Mouse (Mus musculus): Measurements from ENCODE around the gene Foxp4. TPM values are rescaled to one million over a fixed set of nuclear protein-coding genes. Genes with fewer than 3 reads are reported as not detected.
A peak's percentile ranks its signal among the peaks of the same experiment; 100 is the strongest.

Gene Foxp4
- polyA plus RNA-seq, 1 experiment from 2014 or later: 9.5 TPM

GRCm38 (mm10) chr17:47948753-47949152 is 24.3 kb upstream of the Foxp4 start:
- ATAC-seq (replicated peaks; ENCODE audit: low FRiP score, low read depth) (no peak), DNase-seq (ENCODE audit: low spot score) (no peak)
- Histone ChIP-seq H3K27me3 (ENCODE audit: insufficient read depth, low read length) (no peaks in the 10 kb centered on the region), H3K9ac (ENCODE audit: low read depth, low read length) (no peak overlapping the region), H3K27ac (no peak overlapping the region), H3K4me3 (replicated peaks; ENCODE audit: low read depth, low read length) (no peak overlapping the region), H3K4me2 (ENCODE audit: low read length) (no peak overlapping the region), H3K4me1 (replicated peaks; ENCODE audit: insufficient read depth, low read length) (peaks cover 9% of the 10 kb centered on the region; the same call in 1 of the 2 replicates), H3K9me3 (replicated peaks; ENCODE audit: low read length) (no peaks in the 10 kb centered on the region), H3K36me3 (ENCODE audit: insufficient read depth, low read length) (no peaks in the 10 kb centered on the region)
- no peak for TF ChIP-seq CTCF (IDR thresholded peaks at IDR 0.05; ENCODE audit: low read depth)
- WGBS: 72% methylated on average over 5 of the region's 5 CpGs

- ATAC-seq (replicated peaks; ENCODE audit: low FRiP score, low read depth) (0 out of 2 replicates have a peak, but pooled peaks have one; percentile 54), DNase-seq (ENCODE audit: low spot score) (peak; percentile 51)
- Histone ChIP-seq H3K4me3 (replicated peaks; ENCODE audit: low read depth, low read length) (no peak overlapping the region), H3K27me3 (ENCODE audit: insufficient read depth, low read length) (no peaks in the 10 kb centered on the region), H3K9ac (ENCODE audit: low read depth, low read length) (no peak overlapping the region), H3K36me3 (ENCODE audit: insufficient read depth, low read length) (no peaks in the 10 kb centered on the region), H3K9me3 (replicated peaks; ENCODE audit: low read length) (no peaks in the 10 kb centered on the region), H3K4me2 (ENCODE audit: low read length) (no peak overlapping the region; the same call in 1 of the 2 replicates), H3K27ac (no peak overlapping the region), H3K4me1 (replicated peaks; ENCODE audit: insufficient read depth, low read length) (no peaks in the 10 kb centered on the region)
- 4% methylated on average over 14 of the region's 14 CpGs for WGBS
- no peak for TF ChIP-seq CTCF (IDR thresholded peaks at IDR 0.05; ENCODE audit: low read depth)
Measured at GRCm38 (mm10) chr17:47946921-47947420, 22.5 kb upstream of the Foxp4 start.

- Histone ChIP-seq H3K27ac (no peak overlapping the region), H3K9ac (ENCODE audit: low read depth, low read length) (no peak overlapping the region), H3K36me3 (ENCODE audit: insufficient read depth, low read length) (no peaks in the 10 kb centered on the region), H3K4me3 (replicated peaks; ENCODE audit: low read depth, low read length) (no peak overlapping the region), H3K27me3 (ENCODE audit: insufficient read depth, low read length) (no peaks in the 10 kb centered on the region), H3K4me2 (ENCODE audit: low read length) (no peak overlapping the region), H3K4me1 (replicated peaks; ENCODE audit: insufficient read depth, low read length) (no peaks in the 10 kb centered on the region), H3K9me3 (replicated peaks; ENCODE audit: low read length) (no peaks in the 10 kb centered on the region)
- ATAC-seq (replicated peaks; ENCODE audit: low FRiP score, low read depth) (no peak), DNase-seq (ENCODE audit: low spot score) (no peak)
- WGBS: 81% methylated on average over 3 of the region's 3 CpGs
- no peak for TF ChIP-seq CTCF (IDR thresholded peaks at IDR 0.05; ENCODE audit: low read depth)
Measured at GRCm38 (mm10) chr17:47946111-47946510, 21.7 kb upstream of the Foxp4 start.

- Histone ChIP-seq H3K27me3 (ENCODE audit: insufficient read depth, low read length) (no peaks in the 10 kb centered on the region), H3K9me3 (replicated peaks; ENCODE audit: low read length) (no peaks in the 10 kb centered on the region), H3K4me3 (replicated peaks; ENCODE audit: low read depth, low read length) (no peak overlapping the region), H3K4me1 (replicated peaks; ENCODE audit: insufficient read depth, low read length) (no peaks in the 10 kb centered on the region), H3K9ac (ENCODE audit: low read depth, low read length) (no peak overlapping the region), H3K27ac (no peak overlapping the region), H3K4me2 (ENCODE audit: low read length) (no peak overlapping the region), H3K36me3 (ENCODE audit: insufficient read depth, low read length) (no peaks in the 10 kb centered on the region)
- no peak for TF ChIP-seq CTCF (IDR thresholded peaks at IDR 0.05; ENCODE audit: low read depth)
- DNase-seq (ENCODE audit: low spot score) (peak; percentile 63), ATAC-seq (replicated peaks; ENCODE audit: low FRiP score, low read depth) (no peak)
- WGBS: 43% methylated on average over 9 of the region's 9 CpGs
Measured at GRCm38 (mm10) chr17:47943103-47943870, 18.8 kb upstream of the Foxp4 start.

GRCm38 (mm10) chr17:47942008-47942407 is 17.6 kb upstream of the Foxp4 start:
- H3K36me3 ChIP-seq (ENCODE audit: insufficient read depth, low read length): no peaks in the 10 kb centered on the region
- H3K9me3 ChIP-seq (replicated peaks; ENCODE audit: low read length): no peaks in the 10 kb centered on the region
- no peak for TF ChIP-seq CTCF (IDR thresholded peaks at IDR 0.05; ENCODE audit: low read depth)
- WGBS: 84% methylated on average over 4 of the region's 4 CpGs
- H3K9ac ChIP-seq (ENCODE audit: low read depth, low read length): no peak overlapping the region
- no peaks in the 10 kb centered on the region for H3K4me1 ChIP-seq (replicated peaks; ENCODE audit: insufficient read depth, low read length)
- H3K27ac ChIP-seq: no peak overlapping the region
- H3K4me2 ChIP-seq (ENCODE audit: low read length): no peak overlapping the region
- H3K4me3 ChIP-seq (replicated peaks; ENCODE audit: low read depth, low read length): no peak overlapping the region
- no peaks in the 10 kb centered on the region for H3K27me3 ChIP-seq (ENCODE audit: insufficient read depth, low read length)
- ATAC-seq (replicated peaks; ENCODE audit: low FRiP score, low read depth) (no peak), DNase-seq (ENCODE audit: low spot score) (no peak)

- no peak for DNase-seq (ENCODE audit: low spot score)
Measured at GRCm38 (mm10) chr17:47938839-47939238, 14.4 kb upstream of the Foxp4 start.

More at GRCm38 (mm10) chr17:47938839-47939238, 14.4 kb upstream of the Foxp4 start:
- no peak for TF ChIP-seq CTCF (IDR thresholded peaks at IDR 0.05; ENCODE audit: low read depth)
- Histone ChIP-seq H3K36me3 (ENCODE audit: insufficient read depth, low read length) (no peaks in the 10 kb centered on the region), H3K9ac (ENCODE audit: low read depth, low read length) (no peak overlapping the region), H3K9me3 (replicated peaks; ENCODE audit: low read length) (no peaks in the 10 kb centered on the region), H3K27ac (no peak overlapping the region), H3K4me2 (ENCODE audit: low read length) (no peak overlapping the region), H3K4me1 (replicated peaks; ENCODE audit: insufficient read depth, low read length) (no peaks in the 10 kb centered on the region), H3K4me3 (replicated peaks; ENCODE audit: low read depth, low read length) (no peak overlapping the region), H3K27me3 (ENCODE audit: insufficient read depth, low read length) (no peaks in the 10 kb centered on the region)
- ATAC-seq (replicated peaks; ENCODE audit: low FRiP score, low read depth): no peak
- 73% methylated on average over 6 of the region's 6 CpGs for WGBS
